Mouse (Mus musculus) hindbrain, embryonic 16.5 days (tissue): ENCODE measurements around the gene Wipi2. TPM values are rescaled to one million over a fixed set of nuclear protein-coding genes. Genes with fewer than 3 reads are reported as not detected.
A peak's percentile ranks its signal among the peaks of the same experiment; 100 is the strongest.

Source experiments
- ATAC-seq: fragments of 200-750 bp; cut with Nextera tagmentation; 2 replicates; pipeline ENCODE4 v1.8.0; 2017; ENCODE audit warnings: moderate TSS enrichment, moderate library complexity
- H3K27ac ChIP-seq: fragments of 300-500 bp; sonication (generic); 2 replicates; pipeline ENCODE4 v1.5.1; 2014; ENCODE audit warnings: low read depth, mild to moderate bottlenecking, control low read depth, low read length, moderate library complexity
- H3K27me3 ChIP-seq: fragments of 300-500 bp; sonication (generic); replicated peaks from 2 replicates; pipeline ENCODE4 v1.6.1; 2014; ENCODE audit warnings: low read length; ENCODE audit not compliant: control insufficient read depth, insufficient read depth
- H3K36me3 ChIP-seq: fragments of 300-500 bp; sonication (generic); 2 replicates; pipeline ENCODE4 v1.6.1; 2014; ENCODE audit warnings: mild to moderate bottlenecking, low read length, moderate library complexity, mixed read lengths; ENCODE audit not compliant: control insufficient read depth, insufficient read depth
- H3K4me1 ChIP-seq: fragments of 300-500 bp; sonication (generic); 2 replicates; pipeline ENCODE4 v1.6.1; 2014; ENCODE audit warnings: low read depth, low read length; ENCODE audit not compliant: control insufficient read depth, insufficient read depth
- H3K4me2 ChIP-seq: fragments of 300-500 bp; sonication (generic); 2 replicates; pipeline ENCODE4 v1.6.1; 2014; ENCODE audit warnings: mild to moderate bottlenecking, low read length, control low read depth, moderate library complexity
- H3K4me3 ChIP-seq: fragments of 300-500 bp; sonication (generic); 2 replicates; pipeline ENCODE4 v1.5.1; 2014; ENCODE audit warnings: mild to moderate bottlenecking, low read length, control low read depth, moderate library complexity
- H3K9ac ChIP-seq: fragments of 300-500 bp; sonication (generic); 2 replicates; pipeline ENCODE4 v1.6.1; 2014; ENCODE audit warnings: low read depth, mild to moderate bottlenecking, control low read depth, low read length, moderate library complexity
- H3K9me3 ChIP-seq: fragments of 300-500 bp; sonication (generic); 2 replicates; pipeline ENCODE4 v1.6.1; 2014; ENCODE audit warnings: mild to moderate bottlenecking, low read length, moderate library complexity; ENCODE audit not compliant: control insufficient read depth
- WGBS: fragments of 180-500 bp; shearing (Covaris S2); extraction: QIAGEN DNeasy Blood & Tissue Kit; methylation state at CpG from one replicate; pipeline ENCODE4 v1.1.7; 2014; 5-methylcytosine and 5-hydroxymethylcytosine counted together
- polyA plus RNA-seq: library from polyadenylated mRNA; unstranded; fragments of >200 nt; fragmentation: Nextera tagmentation; extraction: Ambion mirVana; gene quantifications from 2 replicates; pipeline ENCODE4 v1.2.1, GENCODE M21; 2015

The Wipi2 gene
- polyA plus RNA-seq, 1 experiment from 2014 or later: 36.8 TPM

DNA sequence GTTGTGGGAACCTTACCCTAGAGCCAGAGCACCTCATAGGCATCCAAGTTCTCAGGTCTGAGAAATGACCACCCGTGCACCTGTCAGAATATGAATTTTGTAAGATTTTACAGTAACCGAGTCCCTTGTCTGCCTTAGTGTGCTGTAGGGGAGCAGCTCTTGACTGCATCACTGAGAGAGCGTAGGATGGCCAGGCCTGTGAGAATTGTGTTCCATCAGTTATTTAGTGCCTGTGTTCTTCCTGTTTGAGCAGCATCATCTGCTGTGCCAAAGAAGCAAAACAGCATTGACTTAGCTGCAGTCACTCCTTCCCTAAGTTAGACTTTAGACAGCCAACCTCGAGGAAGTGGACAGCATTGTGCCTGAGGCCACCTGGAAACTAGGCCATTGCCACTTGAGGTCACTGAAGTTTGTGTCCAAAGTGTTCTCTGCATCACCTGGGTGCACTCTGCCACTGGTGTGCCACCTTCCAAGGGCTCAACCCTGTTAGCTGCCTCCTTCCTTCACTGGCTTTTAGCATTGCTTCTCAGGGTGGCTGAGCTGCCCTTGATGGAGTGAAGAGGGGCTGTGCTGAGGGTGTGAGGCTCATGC is 22.1 kb downstream of the Wipi2 start:
- Histone ChIP-seq H3K27ac (no peak overlapping the region), H3K4me1 (peaks cover 7% of the 10 kb centered on the region), H3K9me3 (no peaks in the 10 kb centered on the region; the same call in 1 of the 2 replicates), H3K4me3 (no peak overlapping the region), H3K36me3 (peaks cover 8% of the 10 kb centered on the region; the same call in 1 of the 2 replicates), H3K27me3 (no peaks in the 10 kb centered on the region), H3K9ac (no peak overlapping the region), H3K4me2 (no peak overlapping the region)
- no peak for ATAC-seq
- WGBS: 93% methylated on average over 4 of the region's 4 CpGs

DNA sequence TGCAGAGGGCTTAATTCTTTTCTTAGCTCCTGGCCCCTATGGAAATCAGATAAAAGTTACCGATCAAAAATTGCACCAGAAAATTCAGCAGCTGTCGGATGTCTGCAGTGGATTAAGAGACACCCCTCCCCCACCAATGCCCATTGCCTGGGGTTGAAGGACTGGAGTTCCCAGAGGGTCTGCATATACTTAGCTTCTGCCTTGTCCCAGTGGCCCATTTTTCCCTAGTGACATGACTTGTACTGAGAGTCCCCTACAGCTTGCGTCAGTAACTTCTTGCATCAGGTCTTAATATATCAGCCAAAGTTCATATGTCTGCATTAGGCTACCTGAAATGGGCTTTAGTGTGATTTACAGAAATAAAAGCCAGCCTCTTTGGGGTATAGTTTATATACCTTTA is 22.9 kb downstream of the Wipi2 start:
- 37% methylated on average over 3 of the region's 3 CpGs for WGBS

DNA sequence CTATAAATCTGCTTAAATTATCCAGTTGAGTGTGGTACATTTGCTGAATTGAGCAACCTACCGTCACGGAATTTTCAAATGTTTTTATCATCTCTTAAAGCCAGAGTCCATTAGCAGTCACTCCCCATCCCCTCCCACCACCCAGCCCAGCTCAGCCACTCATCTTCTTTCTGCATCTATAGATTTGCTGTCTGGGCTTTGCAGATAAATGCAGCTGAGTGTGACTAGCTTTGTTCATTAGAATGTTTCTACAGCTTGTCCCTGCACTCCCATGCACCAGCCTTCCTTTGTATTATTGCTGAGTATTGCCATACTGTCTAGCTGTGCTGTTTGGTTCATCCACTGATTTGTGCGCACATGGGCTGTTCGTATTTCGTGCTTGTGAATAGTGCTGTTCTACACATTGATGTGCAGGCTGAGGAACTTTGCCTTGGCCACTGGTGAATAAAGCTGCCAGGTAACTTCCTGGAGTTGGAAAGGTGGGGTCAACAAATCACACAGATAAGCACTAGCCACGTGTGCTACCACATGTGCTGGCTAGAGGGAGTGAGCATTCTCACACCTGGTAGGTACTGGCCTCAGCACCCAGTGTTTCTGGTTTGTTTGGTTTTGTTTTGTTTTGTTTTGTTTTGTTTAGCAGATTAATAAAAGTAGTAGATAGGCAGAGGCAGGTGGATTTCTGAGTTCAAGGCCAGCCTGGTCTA is 23.4 kb downstream of the Wipi2 start:
- WGBS: 70% methylated on average over 6 of the region's 6 CpGs
- H3K27ac ChIP-seq: no peak overlapping the region

More for the DNA sequence above, 22.9 kb downstream of the Wipi2 start:
- no peak for ATAC-seq
- Histone ChIP-seq H3K4me1 (peaks cover 7% of the 10 kb centered on the region), H3K9ac (no peak overlapping the region), H3K4me3 (no peak overlapping the region), H3K4me2 (no peak overlapping the region), H3K27ac (no peak overlapping the region; the same call in 1 of the 2 replicates), H3K9me3 (no peaks in the 10 kb centered on the region), H3K27me3 (no peaks in the 10 kb centered on the region), H3K36me3 (0 out of 2 replicates have a peak, but pooled peaks cover 3% of the 10 kb centered on the region)

DNA sequence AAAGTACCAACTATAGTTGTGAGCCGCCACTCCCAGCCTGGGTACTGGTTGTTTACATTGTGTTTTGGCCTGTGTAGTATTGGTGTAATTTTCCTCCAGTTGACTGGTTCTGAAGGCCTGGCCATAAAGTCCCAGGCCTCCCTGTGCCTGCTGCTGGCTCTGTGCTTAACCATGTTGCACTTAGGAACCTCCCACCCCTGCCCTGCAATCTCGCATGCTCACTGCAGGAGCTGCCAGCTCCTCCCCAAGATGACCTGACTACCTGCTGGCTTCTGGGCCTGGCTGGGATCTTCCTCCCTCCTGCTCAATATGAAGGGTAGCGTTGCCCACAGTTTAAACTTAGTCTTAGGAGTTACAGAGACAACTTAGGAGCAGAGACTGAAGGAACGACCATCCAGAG is 24.8 kb downstream of the Wipi2 start:
- no peak overlapping the region for H3K4me3 ChIP-seq
- ATAC-seq: no peak
- peaks cover 12% of the 10 kb centered on the region; the same call in 1 of the 2 replicates for H3K36me3 ChIP-seq
- 75% methylated on average over 4 of the region's 4 CpGs for WGBS
- H3K27ac ChIP-seq: no peak overlapping the region
- H3K27me3 ChIP-seq: no peaks in the 10 kb centered on the region
- H3K4me2 ChIP-seq: no peak overlapping the region
- H3K9ac ChIP-seq: no peak overlapping the region
- H3K4me1 ChIP-seq: peaks cover 7% of the 10 kb centered on the region
- no peaks in the 10 kb centered on the region for H3K9me3 ChIP-seq

More for the DNA sequence above, 23.4 kb downstream of the Wipi2 start:
- Histone ChIP-seq H3K9me3 (no peaks in the 10 kb centered on the region), H3K4me3 (no peak overlapping the region), H3K4me1 (peaks cover 7% of the 10 kb centered on the region), H3K36me3 (0 out of 2 replicates have a peak, but pooled peaks cover 3% of the 10 kb centered on the region), H3K9ac (no peak overlapping the region), H3K27me3 (no peaks in the 10 kb centered on the region), H3K4me2 (no peak overlapping the region)
- peak; percentile 60 for ATAC-seq

DNA sequence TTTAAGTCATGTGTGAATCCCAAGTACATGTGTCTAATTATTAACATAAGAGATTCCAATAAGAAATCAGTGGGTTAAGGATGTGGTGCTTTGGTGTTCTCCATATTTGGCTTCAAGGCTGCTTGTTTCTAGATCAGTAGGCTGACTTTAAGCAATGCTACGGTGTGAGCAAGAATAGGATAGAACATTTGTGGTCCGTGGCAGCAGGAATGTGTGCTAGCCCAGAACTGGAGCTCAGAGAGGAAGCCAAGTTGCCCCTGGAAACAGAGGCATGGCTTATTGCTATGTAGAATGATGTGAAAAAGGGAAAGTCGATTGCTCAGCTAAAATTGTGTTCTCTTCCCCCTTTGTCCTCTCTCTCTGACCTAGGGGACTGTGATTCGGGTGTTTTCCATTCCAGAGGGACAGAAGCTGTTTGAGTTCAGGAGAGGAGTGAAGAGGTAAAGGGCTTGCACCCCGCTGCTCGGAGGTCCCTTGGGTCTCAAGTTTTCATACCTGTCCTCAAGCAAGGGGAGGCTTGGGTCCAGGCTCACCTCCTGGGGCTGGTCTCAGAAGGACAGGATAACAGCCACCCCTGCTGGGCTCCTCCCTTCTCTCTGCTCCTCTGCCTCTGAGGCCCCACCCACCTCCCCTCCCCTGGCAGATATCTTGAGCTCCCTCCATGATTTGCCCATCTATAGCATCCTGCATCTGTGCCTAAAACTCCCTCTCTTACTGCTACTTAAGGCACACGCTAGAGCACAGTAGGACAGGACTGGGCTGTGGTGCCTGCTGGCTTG is 33.3 kb downstream of the Wipi2 start:
- H3K4me2 ChIP-seq: no peak overlapping the region
- no peaks in the 10 kb centered on the region for H3K27me3 ChIP-seq
- H3K4me3 ChIP-seq: no peak overlapping the region
- no peaks in the 10 kb centered on the region for H3K9me3 ChIP-seq
- H3K4me1 ChIP-seq: no peaks in the 10 kb centered on the region
- H3K9ac ChIP-seq: no peak overlapping the region
- no peak for ATAC-seq
- WGBS: 82% methylated on average over 7 of the region's 7 CpGs
- H3K36me3 ChIP-seq: peaks cover 65% of the 10 kb centered on the region
- H3K27ac ChIP-seq: no peak overlapping the region

DNA sequence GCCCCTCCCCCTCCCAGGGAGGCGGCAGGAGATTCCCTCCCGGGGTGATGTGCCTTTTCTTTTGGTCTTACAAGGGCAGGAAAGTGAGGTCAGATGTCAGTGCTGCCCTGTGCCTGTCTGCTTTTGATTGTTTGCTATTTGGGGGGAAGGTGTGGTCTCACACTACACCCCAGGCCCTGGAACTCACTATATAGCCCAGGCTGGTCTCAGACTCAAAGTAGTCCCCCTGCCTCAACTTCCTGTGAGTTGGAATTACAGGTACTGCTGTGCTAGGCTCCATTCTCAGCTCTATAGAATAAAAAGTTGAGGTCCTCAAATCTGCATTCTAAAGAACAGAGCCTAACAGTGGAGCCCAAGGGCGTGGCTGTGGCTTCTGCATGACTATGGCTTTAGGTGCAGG is 40.4 kb downstream of the Wipi2 start:
- no peaks in the 10 kb centered on the region; the same call in 1 of the 2 replicates for H3K4me1 ChIP-seq
- WGBS: 30% methylated on average over 3 of the region's 3 CpGs
- peaks cover 47% of the 10 kb centered on the region for H3K36me3 ChIP-seq
- no peak overlapping the region for H3K4me3 ChIP-seq
- no peak overlapping the region for H3K4me2 ChIP-seq
- H3K27ac ChIP-seq: no peak overlapping the region
- ATAC-seq: no peak
- no peak overlapping the region for H3K9ac ChIP-seq
- H3K9me3 ChIP-seq: no peaks in the 10 kb centered on the region
- no peaks in the 10 kb centered on the region for H3K27me3 ChIP-seq

DNA sequence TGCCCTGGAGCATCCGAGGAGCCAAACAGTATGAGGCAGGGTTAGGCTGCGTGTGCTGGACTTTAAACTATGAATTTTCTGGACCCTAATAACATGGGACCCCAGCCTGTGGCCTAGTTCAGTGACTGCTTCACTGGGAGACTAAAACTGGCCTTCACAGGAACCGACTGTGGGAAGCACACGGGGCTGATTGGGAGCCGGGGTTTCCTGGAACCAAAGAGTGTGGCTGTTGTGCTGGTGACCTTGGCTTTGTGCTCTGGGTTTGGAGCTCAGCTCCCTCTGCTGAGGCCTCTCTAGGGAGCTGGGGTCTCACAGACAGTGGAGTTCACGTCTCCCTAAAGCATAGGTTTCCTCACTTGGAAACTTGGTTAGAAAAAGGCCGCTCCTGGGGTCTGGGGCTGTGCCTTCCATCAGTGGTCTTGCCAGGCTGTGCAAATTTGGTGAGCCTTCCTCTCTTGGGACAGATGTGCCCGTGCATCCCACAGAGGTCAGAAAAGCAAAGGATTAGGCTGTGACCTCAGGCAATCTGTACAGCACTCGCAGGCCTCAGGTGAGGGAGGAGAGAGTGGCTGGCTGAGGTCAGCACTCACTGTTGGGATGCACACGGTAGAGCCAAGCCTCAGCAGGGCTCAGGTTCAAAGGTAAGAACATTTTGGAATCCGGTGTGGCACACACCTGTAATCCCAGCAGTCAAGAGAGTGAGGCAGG is 41.2 kb downstream of the Wipi2 start:
- H3K27me3 ChIP-seq: no peaks in the 10 kb centered on the region
- H3K4me2 ChIP-seq: no peak overlapping the region
- no peaks in the 10 kb centered on the region; the same call in 1 of the 2 replicates for H3K4me1 ChIP-seq
- H3K9ac ChIP-seq: no peak overlapping the region
- H3K4me3 ChIP-seq: no peak overlapping the region
- 88% methylated on average over 11 of the region's 11 CpGs for WGBS
- no peak overlapping the region for H3K27ac ChIP-seq
- no peak for ATAC-seq
- H3K9me3 ChIP-seq: no peaks in the 10 kb centered on the region
- peaks cover 42% of the 10 kb centered on the region for H3K36me3 ChIP-seq

DNA sequence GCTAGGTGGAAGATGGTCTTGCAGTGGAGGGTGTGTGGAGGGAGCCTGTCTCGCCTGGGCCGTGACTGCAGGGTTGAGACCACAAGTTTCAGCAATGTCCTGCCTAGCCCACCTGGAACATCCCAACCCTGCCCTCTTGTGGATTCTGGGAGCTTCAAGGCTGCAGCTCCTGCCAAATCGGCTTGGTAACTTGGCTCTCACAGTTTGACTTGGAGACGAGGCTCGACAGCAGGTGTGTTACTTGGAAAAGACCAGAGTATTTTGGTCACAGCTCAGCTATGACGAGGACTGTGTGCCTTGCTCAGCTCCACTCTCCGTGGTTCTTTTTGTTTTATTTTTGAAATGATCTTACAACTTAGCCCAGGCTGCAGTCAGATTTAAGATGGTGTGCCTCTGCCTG is 42.2 kb downstream of the Wipi2 start:
- Histone ChIP-seq H3K9me3 (no peaks in the 10 kb centered on the region), H3K27ac (no peak overlapping the region)

More for the DNA sequence above, 42.2 kb downstream of the Wipi2 start:
- H3K27me3 ChIP-seq: no peaks in the 10 kb centered on the region
- no peak for ATAC-seq
- H3K4me1 ChIP-seq: no peaks in the 10 kb centered on the region; the same call in 1 of the 2 replicates
- H3K9ac ChIP-seq: no peak overlapping the region; the same call in 1 of the 2 replicates
- no peak overlapping the region for H3K4me2 ChIP-seq
- WGBS: 73% methylated on average over 7 of the region's 7 CpGs
- no peak overlapping the region for H3K4me3 ChIP-seq
- H3K36me3 ChIP-seq: peaks cover 35% of the 10 kb centered on the region
